Mouse (Mus musculus) liver, embryonic 15.5 days (tissue): ENCODE data around the gene Dohh. TPM values are rescaled to one million over a fixed set of nuclear protein-coding genes. Genes with fewer than 3 reads are reported as not detected.

ENCODE experiments used
- ATAC-seq: fragments of 200-750 bp; cut with Nextera tagmentation; 2 replicates; pipeline ENCODE4 v1.8.0; 2017; ENCODE audit warnings: moderate number of reproducible peaks, mild to moderate bottlenecking, moderate library complexity; ENCODE audit not compliant: insufficient read depth
- H3K27ac ChIP-seq: fragments of 300-500 bp; sonication (generic); replicated peaks from 2 replicates; pipeline ENCODE4 v1.5.1; 2015; ENCODE audit warnings: mild to moderate bottlenecking, inconsistent platforms
- H3K27me3 ChIP-seq: fragments of 300-500 bp; sonication (generic); 2 replicates; pipeline ENCODE4 v1.6.1; 2015; ENCODE audit warnings: mild to moderate bottlenecking, inconsistent platforms
- H3K36me3 ChIP-seq: fragments of 300-500 bp; sonication (generic); replicated peaks from 2 replicates; pipeline ENCODE4 v1.6.1; 2015; ENCODE audit warnings: moderate library complexity, mild to moderate bottlenecking, inconsistent platforms
- H3K4me1 ChIP-seq: fragments of 300-500 bp; sonication (generic); replicated peaks from 2 replicates; pipeline ENCODE4 v1.6.1; 2015; ENCODE audit warnings: inconsistent platforms
- H3K4me2 ChIP-seq: fragments of 300-500 bp; sonication (generic); 2 replicates; pipeline ENCODE4 v1.6.1; 2015; ENCODE audit warnings: moderate library complexity, mild to moderate bottlenecking, inconsistent platforms
- H3K4me3 ChIP-seq: fragments of 300-500 bp; sonication (generic); replicated peaks from 2 replicates; pipeline ENCODE4 v1.5.1; 2015; ENCODE audit warnings: mild to moderate bottlenecking, inconsistent platforms
- H3K9ac ChIP-seq: fragments of 300-500 bp; sonication (generic); 2 replicates; pipeline ENCODE4 v1.6.1; 2015; ENCODE audit warnings: moderate library complexity, mild to moderate bottlenecking, inconsistent platforms
- H3K9me3 ChIP-seq: fragments of 300-500 bp; sonication (generic); replicated peaks from 2 replicates; pipeline ENCODE4 v1.6.1; 2016; ENCODE audit warnings: inconsistent platforms
- WGBS: fragments of 180-500 bp; shearing (Covaris S2); methylation state at CpG from one replicate; pipeline ENCODE4 v1.1.7; 2015; ENCODE audit warnings: mixed read lengths; ENCODE audit not compliant: insufficient replicate concordance; 5-methylcytosine and 5-hydroxymethylcytosine counted together
- polyA plus RNA-seq: library from polyadenylated mRNA; unstranded; fragments of >200 nt; fragmentation: Nextera tagmentation; extraction: Ambion mirVana; gene quantifications from 2 replicates; pipeline ENCODE4 v1.2.1, GENCODE M21; 2015

Gene Dohh
- polyA plus RNA-seq, 1 experiment from 2014 or later, result 50.9 TPM

GRCm38 (mm10) chr10:81349146-81349545, 35.1 kb upstream of the Dohh start:
- Histone ChIP-seq H3K27ac (peak overlapping the region; percentile 90), H3K4me1 (peaks cover 76% of the 10 kb centered on the region), H3K4me2 (peak overlapping the region; percentile 96), H3K9ac (peak overlapping the region; percentile 96), H3K4me3 (peak overlapping the region; percentile 90), H3K9me3 (no peaks in the 10 kb centered on the region), H3K36me3 (peaks cover 25% of the 10 kb centered on the region), H3K27me3 (peaks cover 24% of the 10 kb centered on the region)
- WGBS, result 6% methylated on average over 12 of the region's 12 CpGs
- peak; percentile 19; the same call in 1 of the 2 replicates for ATAC-seq

DNA sequence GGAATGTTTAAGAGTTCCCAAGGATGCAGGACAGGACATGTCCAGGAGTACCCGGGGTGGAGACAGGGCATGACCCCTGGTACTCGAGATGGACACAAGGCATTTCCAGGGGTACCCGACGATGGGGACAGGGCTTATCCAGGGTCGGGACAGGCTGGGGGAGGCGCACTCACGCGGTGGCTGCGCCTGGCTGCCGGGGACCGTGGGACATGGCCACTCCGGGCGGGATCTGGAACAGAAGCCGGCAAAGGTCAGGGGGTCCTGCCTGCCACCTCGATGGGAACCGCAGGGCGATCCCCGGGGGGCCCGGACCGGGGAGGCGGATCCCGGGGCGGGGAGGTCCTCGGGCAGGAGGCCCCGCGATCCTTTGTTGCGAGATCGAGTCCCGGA, 34.3 kb upstream of the Dohh start:
- peak overlapping the region; percentile 90 for H3K27ac ChIP-seq
- peak overlapping the region; percentile 96 for H3K9ac ChIP-seq
- WGBS, result 1% methylated on average over 29 of the region's 29 CpGs
- ATAC-seq, result peak; percentile 5
- H3K4me3 ChIP-seq, result peak overlapping the region; percentile 90
- no peaks in the 10 kb centered on the region for H3K9me3 ChIP-seq
- peaks cover 77% of the 10 kb centered on the region for H3K4me1 ChIP-seq
- peaks cover 25% of the 10 kb centered on the region for H3K36me3 ChIP-seq
- peak overlapping the region; percentile 96 for H3K4me2 ChIP-seq
- H3K27me3 ChIP-seq, result peaks cover 16% of the 10 kb centered on the region

DNA sequence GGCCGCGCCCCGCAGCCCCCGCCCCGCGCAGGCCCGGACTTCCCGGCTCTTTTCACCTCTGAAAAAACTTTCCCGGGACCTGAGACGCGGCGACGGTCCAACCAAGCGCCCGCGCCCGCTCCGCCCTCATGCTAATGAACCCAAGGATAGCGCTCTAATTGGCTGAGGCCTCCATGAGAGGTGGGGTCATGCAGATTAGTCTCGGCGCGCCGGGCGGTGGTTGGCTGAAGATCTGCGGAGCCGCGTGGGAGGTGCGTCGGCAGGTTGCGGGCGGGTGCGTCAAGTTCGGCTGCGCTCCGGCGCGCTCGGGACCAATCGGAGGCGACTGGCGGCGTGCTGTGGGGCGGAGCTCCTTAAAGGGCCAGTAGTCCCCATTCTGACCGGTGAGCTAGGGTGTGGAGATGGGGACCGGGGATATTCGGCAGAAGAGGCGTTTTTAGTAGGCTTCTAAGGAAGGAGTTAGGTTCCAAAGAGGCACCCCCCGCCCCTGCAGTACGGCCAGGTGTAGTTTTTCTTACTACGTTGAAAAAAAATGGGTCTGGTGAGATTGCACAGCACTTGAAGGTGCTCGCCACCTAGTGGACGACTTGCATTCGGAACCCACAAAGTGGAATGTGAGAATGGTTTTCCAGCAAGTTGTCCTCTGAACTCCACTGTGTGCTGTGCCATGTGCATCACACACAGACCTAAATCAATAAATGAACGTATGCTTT, 33.7 kb upstream of the Dohh start, which contains the start of gene Hmg20b:
Gene Hmg20b, minus strand, starts transcription at position 130 of the 713 bp plus-strand sequence.
- peak within 1 kb of the TSS; percentile 90 for H3K4me3 ChIP-seq
- peaks cover 79% of the 10 kb centered on the region for H3K4me1 ChIP-seq
- peaks cover 11% of the 10 kb centered on the region for H3K27me3 ChIP-seq
- peak; percentile 91 for ATAC-seq
- H3K4me2 ChIP-seq, result peak within 1 kb of the TSS; percentile 96
- peak within 1 kb of the TSS; percentile 90 for H3K27ac ChIP-seq
- peaks cover 25% of the 10 kb centered on the region for H3K36me3 ChIP-seq
- peak within 1 kb of the TSS; percentile 96 for H3K9ac ChIP-seq
- under 1% methylated on average over 54 of the region's 54 CpGs for WGBS
- H3K9me3 ChIP-seq, result no peaks in the 10 kb centered on the region

GRCm38 (mm10) chr10:81351678-81352291, 32.4 kb upstream of the Dohh start:
- peaks cover 82% of the 10 kb centered on the region for H3K4me1 ChIP-seq
- no peaks in the 10 kb centered on the region for H3K9me3 ChIP-seq
- peak overlapping the region; percentile 90 for H3K4me3 ChIP-seq
- H3K4me2 ChIP-seq, result peak overlapping the region; percentile 80
- ATAC-seq, result no peak
- H3K9ac ChIP-seq, result peak overlapping the region; percentile 52
- H3K36me3 ChIP-seq, result peaks cover 19% of the 10 kb centered on the region
- WGBS, result 4% methylated on average over 9 of the region's 9 CpGs
- H3K27me3 ChIP-seq, result no peaks in the 10 kb centered on the region
- peak overlapping the region; percentile 83 for H3K27ac ChIP-seq

- 70% methylated on average over 9 of the region's 9 CpGs for WGBS
- ATAC-seq, result no peak
- H3K36me3 ChIP-seq, result peaks cover 6% of the 10 kb centered on the region
- H3K4me3 ChIP-seq, result no peak overlapping the region
- H3K27me3 ChIP-seq, result no peaks in the 10 kb centered on the region
- no peak overlapping the region; the same call in 1 of the 2 replicates for H3K27ac ChIP-seq
- H3K4me1 ChIP-seq, result peaks cover 78% of the 10 kb centered on the region
- no peaks in the 10 kb centered on the region for H3K9me3 ChIP-seq
- H3K9ac ChIP-seq, result no peak overlapping the region
- H3K4me2 ChIP-seq, result no peak overlapping the region
Observed at GRCm38 (mm10) chr10:81354738-81355477, 29.3 kb upstream of the Dohh start.

- Histone ChIP-seq H3K27me3 (no peaks in the 10 kb centered on the region), H3K27ac (no peak overlapping the region), H3K36me3 (peaks cover 12% of the 10 kb centered on the region), H3K4me2 (no peak overlapping the region), H3K4me3 (no peak overlapping the region), H3K9ac (no peak overlapping the region), H3K9me3 (no peaks in the 10 kb centered on the region), H3K4me1 (peaks cover 82% of the 10 kb centered on the region)
- WGBS, result 46% methylated on average over 4 of the region's 4 CpGs
- ATAC-seq, result no peak
Observed at GRCm38 (mm10) chr10:81355533-81355932, 28.7 kb upstream of the Dohh start.

- H3K9ac ChIP-seq, result peak overlapping the region; percentile 100
- peak overlapping the region; percentile 97 for H3K4me3 ChIP-seq
- 26% methylated on average over 12 of the region's 12 CpGs for WGBS
- peak overlapping the region; percentile 97 for H3K4me2 ChIP-seq
- no peaks in the 10 kb centered on the region for H3K27me3 ChIP-seq
- no peak for ATAC-seq
- peaks cover 21% of the 10 kb centered on the region for H3K36me3 ChIP-seq
- H3K9me3 ChIP-seq, result no peaks in the 10 kb centered on the region
- peaks cover 84% of the 10 kb centered on the region for H3K4me1 ChIP-seq
- H3K27ac ChIP-seq, result peak overlapping the region; percentile 74
Observed at GRCm38 (mm10) chr10:81356352-81356990, 27.8 kb upstream of the Dohh start.

GRCm38 (mm10) chr10:81356991-81357844, 27.0 kb upstream of the Dohh start, which contains the start of gene Mfsd12:
TSS of gene Mfsd12 (plus strand) at chr10:81357491.
- H3K36me3 ChIP-seq, result peaks cover 29% of the 10 kb centered on the region
- WGBS, result 1% methylated on average over 75 of the region's 79 CpGs
- peak within 1 kb of the TSS; percentile 100 for H3K9ac ChIP-seq
- ATAC-seq, result peak; percentile 85
- peak within 1 kb of the TSS; percentile 96 for H3K27ac ChIP-seq
- peak within 1 kb of the TSS; percentile 97 for H3K4me3 ChIP-seq
- H3K4me1 ChIP-seq, result peaks cover 84% of the 10 kb centered on the region
- no peaks in the 10 kb centered on the region for H3K27me3 ChIP-seq
- H3K4me2 ChIP-seq, result peak within 1 kb of the TSS; percentile 97
- no peaks in the 10 kb centered on the region for H3K9me3 ChIP-seq

GRCm38 (mm10) chr10:81358209-81358608, 26.0 kb upstream of the Dohh start:
- H3K4me3 ChIP-seq, result peak overlapping the region; percentile 97
- peak overlapping the region; percentile 96 for H3K27ac ChIP-seq
- peaks cover 37% of the 10 kb centered on the region for H3K36me3 ChIP-seq
- H3K9me3 ChIP-seq, result no peaks in the 10 kb centered on the region
- peak overlapping the region; percentile 100 for H3K9ac ChIP-seq
- 20% methylated on average over 4 of the region's 4 CpGs for WGBS
- peaks cover 86% of the 10 kb centered on the region for H3K4me1 ChIP-seq
- no peak for ATAC-seq
- H3K4me2 ChIP-seq, result peak overlapping the region; percentile 97
- no peaks in the 10 kb centered on the region for H3K27me3 ChIP-seq

- Histone ChIP-seq H3K9me3 (no peaks in the 10 kb centered on the region), H3K36me3 (peaks cover 44% of the 10 kb centered on the region), H3K4me1 (peaks cover 92% of the 10 kb centered on the region), H3K4me3 (peak overlapping the region; percentile 97), H3K27ac (peak overlapping the region; percentile 96), H3K27me3 (no peaks in the 10 kb centered on the region), H3K9ac (peak overlapping the region; percentile 100), H3K4me2 (peak overlapping the region; percentile 97)
- 37% methylated on average over 1 of the region's 1 CpGs for WGBS
- no peak for ATAC-seq
Observed at GRCm38 (mm10) chr10:81358841-81359240, 25.4 kb upstream of the Dohh start.
